Mouse (Mus musculus) testis, adult 2 months (tissue): ENCODE measurements around the gene Aagab.

Source experiments
- CTCF ChIP-seq: fragments of 200-500 bp; IDR thresholded peaks from 2 replicates; pipeline ENCODE4 v1.5.1; 2012; ENCODE audit warnings: low read depth, mild to moderate bottlenecking, inconsistent platforms, low read length, moderate library complexity; ENCODE audit not compliant: control insufficient read depth, insufficient read depth, insufficient replicate concordance
- POLR2A ChIP-seq: fragments of 200-500 bp; IDR thresholded peaks from 2 replicates; pipeline ENCODE4 v1.6.1; 2012; ENCODE audit warnings: low read depth, mild to moderate bottlenecking, inconsistent platforms, low read length, moderate library complexity; ENCODE audit not compliant: control insufficient read depth

DNA sequence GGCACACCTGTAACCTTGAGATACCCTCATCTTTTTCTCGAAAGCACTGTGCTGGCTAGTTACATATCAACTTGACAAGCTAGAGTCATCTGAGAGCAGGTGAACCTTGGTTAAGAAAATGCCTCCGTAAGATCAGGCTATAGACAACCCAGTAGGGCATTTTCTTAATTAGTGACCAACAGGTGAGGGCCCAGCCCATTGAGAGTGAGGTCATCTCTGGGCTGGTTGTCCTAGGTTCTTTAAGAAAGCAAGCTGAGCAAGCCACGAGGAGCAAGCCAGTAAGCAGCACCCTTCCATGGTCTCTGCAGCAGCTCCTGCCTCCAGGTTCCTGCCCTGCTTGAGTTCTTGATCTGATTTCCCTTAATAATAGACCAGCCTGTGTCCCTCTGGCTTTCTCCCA is 58.2 kb downstream of the Aagab start:
- TF ChIP-seq POLR2A (no peak), CTCF (no peak)
